Mouse (Mus musculus) kidney, postnatal 14 days (tissue): ENCODE measurements around the gene Tpsb2.
A peak's percentile ranks its signal among the peaks of the same experiment; 100 is the strongest.

Experiments used
- DNase-seq: peaks from one replicate; pipeline ENCODE4 v3.0.0; 2022; ENCODE audit warnings: mixed read lengths

Gene Tpsb2

DNA sequence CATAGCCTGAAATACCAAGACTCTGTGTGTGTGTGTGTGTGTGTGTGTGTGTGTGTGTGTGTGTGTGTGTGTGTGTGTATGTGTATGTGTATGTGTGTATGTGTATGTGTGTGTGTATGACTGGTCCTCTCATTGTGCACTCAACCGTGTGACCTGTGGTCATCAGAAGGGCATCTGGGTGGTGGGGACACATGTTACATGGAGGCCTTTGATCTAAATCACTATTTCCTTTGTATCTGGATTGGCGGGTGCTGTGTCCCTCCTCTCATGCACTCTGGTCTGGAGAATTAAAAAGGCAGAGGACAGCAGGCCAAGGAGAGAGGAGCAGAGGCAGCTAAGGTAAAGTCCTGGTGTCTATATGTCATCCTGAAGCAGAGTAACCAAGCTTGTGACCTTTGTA, at the start of gene Tpsb2:
Gene Tpsb2 (plus strand): TSS at position 301 of the 400 bp plus-strand sequence.
- DNase-seq = no peak

DNA sequence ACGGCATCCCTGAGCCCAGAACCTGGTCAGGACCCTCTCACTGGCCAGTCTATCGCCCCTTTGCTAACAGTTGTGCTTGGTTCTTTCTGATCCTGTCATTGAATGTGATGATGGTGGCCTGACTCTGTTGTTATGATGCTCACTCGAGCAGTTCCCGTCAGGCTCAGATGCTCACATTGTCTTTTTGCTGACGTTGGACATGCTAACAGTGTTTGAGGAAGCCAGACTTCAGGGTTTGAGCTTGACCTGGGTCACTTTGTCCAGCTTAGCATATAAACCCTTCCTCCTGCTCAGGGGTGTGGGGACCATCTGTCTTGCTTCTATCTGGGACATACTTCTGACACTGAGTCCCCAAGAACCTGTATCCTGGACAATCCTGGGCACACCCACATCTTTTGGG, 47.8 kb upstream of the Tpsb2 start, which contains the start of gene Prss29:
Gene Prss29 (plus strand): TSS at position 301 of the 400 bp plus-strand sequence.
- DNase-seq = no peak

DNA sequence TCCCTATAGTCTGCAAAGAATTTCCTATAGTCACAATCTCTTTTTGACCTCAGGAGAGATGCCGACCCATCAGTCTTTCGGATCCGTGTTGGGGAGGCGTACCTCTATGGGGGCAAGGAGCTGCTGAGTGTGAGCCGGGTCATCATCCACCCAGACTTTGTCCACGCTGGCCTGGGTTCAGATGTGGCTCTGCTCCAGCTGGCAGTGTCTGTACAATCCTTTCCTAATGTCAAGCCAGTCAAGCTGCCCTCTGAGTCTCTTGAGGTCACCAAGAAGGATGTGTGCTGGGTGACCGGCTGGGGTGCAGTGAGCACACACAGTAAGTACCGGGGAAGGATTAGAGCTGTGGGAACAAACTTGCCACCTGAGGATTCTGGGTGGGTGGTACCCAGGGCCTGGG, 45.3 kb upstream of the Tpsb2 start:
- no peak for DNase-seq

DNA sequence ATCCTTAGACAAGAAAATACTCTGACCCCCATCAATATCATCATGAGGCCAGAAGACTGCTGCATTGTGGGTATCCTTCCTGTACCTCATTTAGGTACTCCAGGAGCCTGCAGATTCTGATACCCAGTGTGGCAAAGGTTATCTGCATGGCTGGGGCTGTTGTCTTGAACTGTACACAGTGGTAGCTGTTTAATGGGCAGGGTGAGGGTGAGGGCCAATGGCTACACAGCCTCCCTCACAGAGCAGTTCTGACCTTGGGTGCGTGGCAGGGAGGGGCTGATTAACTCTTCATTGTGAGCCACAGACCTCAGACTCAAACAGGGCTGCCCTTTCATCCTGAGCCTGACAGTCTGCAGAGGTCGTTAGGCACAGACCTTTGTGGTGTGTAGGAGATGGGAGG, 43.2 kb upstream of the Tpsb2 start:
- DNase-seq = no peak

DNA sequence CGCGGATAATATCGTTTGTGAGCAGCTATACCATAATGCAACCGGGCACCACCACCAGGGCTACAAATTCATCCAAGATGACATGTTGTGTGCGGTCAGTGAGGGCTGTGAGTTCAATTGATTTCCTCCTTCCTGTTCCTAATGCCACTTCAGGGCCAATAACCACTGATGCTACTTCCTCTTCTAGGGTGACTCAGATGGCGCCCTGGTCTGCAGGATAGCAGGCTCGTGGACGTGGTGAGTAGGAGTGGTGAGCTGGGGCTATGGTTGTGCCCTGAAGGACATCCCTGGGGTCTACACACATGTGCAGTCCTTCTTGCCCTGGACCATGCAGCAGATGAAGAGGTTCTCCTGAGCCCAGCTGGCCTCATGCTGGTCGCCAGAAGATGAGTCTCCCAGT, 33.8 kb upstream of the Tpsb2 start:
- no peak for DNase-seq

DNA sequence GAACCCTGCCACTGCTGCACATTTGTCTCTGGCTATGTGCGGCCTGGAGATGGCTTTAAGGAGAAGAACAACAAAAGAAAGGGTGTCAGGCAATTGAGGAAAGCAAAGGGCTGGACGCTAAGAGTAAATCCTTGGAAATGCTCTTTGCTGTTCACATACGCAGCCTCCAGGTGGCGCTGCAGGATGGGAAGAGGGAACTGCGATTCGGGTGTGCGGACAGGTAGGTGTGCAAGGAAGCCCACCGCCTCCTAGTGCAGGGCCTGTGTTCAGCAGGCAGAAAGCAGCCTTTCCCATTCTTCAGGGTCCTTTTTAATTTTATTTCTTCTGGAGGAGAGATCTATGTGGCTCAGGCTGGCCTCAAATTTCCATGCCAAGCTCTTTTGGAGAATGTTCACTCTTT, 32.2 kb upstream of the Tpsb2 start:
- peak; percentile 44 for DNase-seq

DNA sequence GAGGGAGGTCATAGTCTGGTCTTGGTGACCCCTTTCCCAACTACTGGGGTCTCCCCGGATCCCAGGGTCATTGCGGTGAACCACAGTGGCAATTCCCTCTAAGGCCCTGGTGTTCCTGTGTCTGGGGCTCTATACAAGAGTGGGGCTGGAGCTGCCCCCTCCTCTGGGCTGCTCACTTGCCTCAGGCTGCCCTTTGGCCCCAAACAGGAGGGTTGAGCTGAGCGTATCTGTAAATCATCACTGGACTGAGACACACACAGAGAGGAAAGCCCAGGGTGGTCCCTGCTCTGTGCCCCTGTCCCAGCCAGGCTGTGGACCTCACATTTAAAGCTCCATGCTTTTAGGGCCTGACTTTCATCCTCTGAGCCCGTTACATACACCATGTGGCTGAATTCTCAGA, 27.9 kb upstream of the Tpsb2 start:
- DNase-seq = peak; percentile 29

DNA sequence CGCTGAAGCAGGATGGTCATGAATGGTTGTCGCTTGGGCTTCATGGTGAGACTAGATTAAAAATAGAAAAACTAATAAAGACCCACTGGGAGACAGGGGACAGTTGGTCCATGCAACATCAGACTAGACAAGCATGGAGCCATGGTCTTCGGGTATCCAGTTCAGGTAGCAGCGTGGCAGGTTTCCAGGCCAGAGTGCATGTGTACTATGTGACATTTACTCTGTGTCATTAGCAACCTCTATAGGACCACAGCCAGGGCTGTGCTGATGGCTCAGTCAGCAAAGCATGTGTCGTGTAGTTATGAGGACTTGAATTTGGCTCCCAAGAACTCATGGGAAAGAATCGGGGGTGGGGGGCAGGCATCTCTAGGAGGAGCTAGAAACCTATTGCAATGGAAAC, 26.1 kb upstream of the Tpsb2 start:
- no peak for DNase-seq

DNA sequence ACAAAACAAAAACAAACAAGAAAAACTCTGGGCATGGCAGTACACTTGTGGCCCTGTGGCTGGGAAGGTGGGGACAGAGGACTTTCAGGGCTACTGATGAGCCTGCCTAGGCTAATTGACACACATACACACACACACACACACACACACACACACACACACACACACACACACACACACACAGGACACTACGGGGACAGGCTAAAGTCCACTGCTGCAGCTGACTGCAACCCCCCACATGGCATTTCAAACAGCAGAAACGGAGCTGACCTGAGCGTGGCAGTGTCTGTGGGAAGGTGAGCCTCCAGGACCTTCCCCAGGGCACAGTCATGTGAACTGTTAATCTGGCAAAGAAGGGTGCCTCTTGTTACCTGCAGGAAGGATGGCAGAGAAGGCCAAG, 24.6 kb upstream of the Tpsb2 start:
- peak; percentile 37 for DNase-seq

DNA sequence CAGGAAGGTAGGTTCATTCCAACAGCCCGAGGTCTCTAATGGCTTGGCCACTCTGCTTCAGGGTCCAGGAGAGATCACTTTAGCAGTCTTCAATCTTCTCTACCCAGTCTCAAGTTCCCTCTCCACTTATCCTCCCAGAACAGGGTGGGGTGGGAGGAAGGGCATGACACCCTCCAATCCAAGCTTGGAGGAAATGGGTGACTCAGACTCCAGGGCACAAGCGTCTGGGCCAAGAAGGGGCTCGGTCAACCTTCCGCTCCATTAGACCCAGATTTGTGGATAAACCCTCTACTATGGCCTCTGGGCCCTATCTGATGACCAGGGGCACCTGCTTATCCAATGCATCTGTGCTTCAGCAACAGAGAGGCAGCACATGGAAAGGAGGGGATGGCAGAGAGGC, 20.6 kb upstream of the Tpsb2 start, which contains the start of gene Tpsab1:
Gene Tpsab1 (minus strand): TSS at position 101 of the 400 bp plus-strand sequence.
- no peak for DNase-seq

DNA sequence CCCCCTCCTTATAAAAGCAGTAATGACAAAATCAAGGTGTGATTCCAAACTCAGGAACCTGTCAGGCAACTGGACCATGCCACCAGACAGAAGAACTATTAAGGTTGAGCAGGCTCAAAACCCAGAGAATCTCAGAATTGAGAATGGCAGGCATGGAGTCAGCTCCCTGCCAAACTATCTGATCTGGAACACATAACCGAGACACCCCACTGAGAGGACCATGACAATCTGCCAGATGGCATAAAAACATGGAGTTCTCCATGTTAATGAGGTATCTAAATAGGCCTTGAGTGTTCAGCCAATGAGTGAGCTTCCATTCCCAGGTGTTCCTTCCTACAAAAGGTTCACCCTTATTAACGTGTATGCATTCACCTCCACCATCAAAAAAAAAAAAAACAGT, 4.8 kb upstream of the Tpsb2 start:
- no peak for DNase-seq

DNA sequence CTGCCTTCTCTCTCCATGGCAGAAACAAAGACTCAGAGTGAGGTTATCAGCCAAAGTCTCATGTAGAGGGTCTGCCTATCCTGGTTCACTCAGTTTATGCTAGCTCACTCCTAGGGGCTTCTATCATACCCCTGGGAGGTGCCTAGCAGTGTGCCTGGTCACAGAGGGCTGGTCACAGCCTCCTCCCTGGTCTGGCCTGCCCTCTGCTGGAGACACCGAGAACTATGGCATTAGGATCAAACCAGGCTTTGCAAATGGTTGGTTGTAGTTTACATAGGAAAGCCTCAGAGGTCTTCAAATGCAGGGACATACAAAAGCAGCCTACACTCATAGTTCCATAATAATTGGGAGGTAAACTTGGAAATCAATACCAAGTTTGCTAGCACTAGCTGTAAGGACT, 2.4 kb upstream of the Tpsb2 start:
- DNase-seq = peak; percentile 28

DNA sequence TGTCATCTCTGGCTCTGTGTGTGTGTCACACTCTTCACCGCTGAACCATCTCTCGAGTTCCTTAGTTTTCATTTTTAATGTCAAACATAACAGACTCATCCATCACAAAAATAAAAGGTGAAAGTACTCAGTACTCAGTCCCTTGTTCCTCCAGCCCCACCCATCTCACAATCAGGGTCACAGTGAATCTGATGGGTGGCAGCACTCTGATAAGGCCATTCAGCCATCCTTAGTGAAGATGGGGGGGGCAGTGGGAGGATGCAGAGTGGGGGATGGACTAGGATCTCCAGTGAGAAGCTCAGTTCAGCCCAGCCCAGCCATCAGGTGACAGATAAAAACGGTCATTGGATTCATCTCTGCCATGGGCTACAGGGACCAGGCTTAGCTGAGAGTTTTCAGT, 2.9 kb downstream of the Tpsb2 start, which contains the start of gene Tpsg1:
Gene Tpsg1 (plus strand): TSS at position 301 of the 400 bp plus-strand sequence.
- no peak for DNase-seq

DNA sequence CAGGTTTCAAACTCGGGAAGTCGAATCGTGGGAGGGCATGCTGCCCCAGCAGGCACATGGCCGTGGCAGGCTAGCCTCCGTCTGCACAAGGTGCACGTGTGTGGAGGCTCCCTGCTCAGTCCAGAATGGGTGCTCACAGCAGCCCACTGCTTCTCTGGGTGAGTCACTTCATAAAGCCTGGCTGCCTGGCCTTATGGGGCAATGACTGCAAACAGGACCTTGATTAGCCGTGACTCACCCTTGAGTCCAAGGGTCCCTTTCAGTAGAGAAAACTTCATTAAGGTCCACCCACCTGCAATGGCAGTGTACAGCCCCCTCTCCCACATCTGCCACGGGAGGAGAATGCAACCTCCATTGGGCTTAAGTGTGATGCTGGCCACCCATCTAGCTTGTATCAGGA, 6.4 kb downstream of the Tpsb2 start:
- DNase-seq = no peak

DNA sequence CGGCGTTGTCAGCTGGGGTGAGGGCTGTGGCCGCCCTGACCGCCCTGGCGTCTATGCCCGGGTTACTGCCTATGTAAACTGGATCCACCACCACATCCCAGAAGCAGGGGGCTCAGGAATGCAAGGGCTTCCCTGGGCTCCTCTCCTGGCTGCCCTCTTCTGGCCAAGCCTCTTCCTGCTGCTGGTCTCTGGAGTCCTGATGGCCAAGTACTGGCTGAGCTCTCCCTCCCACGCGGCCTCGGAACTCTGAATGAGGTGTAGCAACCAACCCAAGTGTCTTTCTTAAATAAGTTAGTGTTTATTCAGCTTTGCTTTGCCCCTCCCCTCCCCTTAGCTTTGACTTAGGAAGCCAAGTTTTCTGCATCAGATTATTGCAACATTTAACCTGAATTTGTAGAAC, 7.9 kb downstream of the Tpsb2 start:
- DNase-seq = peak; percentile 13

DNA sequence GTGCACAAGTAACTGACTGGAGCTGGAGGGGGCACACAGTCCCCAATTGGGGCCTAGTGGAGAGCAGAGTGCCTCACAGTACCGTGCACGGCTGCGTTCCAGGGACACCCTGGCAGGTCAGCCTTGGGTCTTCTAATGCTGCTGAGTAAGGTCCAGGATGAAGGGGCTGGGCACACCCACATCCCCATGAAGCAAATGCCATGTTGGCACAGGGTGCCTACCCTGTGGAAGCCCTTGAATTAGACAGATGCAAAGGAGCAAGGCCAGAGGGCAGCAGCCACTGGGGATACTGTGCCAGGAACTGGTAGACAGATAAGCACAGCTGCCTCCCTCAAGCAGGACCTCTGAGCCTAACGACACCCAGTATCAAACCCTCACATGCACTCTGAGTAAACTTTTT, 28.4 kb downstream of the Tpsb2 start:
- no peak for DNase-seq

DNA sequence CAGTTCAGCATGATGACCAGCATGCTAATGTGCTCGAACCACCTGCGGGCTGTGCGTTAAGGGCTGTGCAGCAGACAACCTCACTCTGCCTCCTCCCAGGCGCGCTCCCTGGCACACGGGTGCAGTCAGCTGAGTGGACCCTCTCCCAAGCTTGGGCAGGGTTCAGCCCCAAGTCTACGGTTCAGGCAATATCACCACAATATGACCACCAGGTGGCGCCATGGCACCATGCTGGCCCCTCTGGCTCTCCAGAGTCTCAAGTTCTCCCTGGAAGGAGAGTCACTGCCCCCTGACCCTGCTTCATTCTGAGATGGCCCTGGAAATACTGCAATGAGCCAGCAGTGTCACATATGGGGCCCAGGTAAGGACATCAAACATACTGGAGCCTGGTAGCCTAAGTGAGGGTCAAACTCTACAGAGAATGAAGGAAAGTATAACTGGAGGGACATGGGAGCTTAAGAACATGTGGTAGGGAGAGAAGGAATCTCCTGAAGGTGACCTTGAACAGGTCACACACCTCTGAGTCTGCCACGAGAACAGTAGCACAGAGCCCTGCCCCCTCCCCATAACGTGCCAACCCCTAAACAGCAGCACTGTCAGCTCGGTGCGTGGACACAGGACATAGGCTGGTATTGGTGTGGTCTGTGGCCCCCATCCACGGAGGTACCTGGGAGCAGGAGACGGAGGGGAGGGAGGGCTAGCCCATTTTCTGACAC, 31.9 kb downstream of the Tpsb2 start:
- peak; percentile 83 for DNase-seq

DNA sequence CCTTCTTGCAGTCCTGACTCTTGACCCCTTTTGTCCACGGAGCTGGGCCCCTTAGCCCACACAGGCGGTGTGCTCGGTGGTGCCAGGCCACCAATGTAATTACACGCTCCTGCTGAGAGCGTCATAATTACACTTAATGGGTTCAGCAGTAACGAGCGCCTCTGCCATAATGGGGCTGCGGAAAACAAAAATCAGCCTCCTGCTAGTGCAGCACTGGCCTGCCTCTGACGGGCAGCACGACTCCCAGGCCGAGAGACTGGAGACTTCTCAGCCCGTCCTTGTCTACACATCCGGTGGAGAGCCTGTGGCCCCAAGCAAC, 32.4 kb downstream of the Tpsb2 start:
- DNase-seq = no peak

DNA sequence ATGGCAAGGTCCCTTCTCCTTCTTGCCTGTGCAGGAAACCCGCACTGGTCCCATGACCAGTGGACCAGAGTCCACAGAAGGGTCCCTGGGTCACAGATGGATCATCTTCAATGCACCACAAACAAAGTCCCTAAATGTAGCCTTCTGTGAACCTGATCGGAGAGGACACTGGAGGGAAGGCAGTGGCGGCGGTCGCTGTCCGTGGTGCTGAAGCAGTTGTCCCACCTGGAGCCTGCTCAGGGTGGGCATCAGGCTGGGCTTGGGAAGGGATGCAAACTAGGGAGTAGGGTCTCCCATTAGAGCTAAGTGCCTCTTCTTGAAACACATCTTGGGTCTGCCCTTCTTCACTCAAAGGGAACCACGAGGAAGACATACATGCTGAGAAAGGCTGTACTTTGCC, 34.3 kb downstream of the Tpsb2 start:
- peak; percentile 56 for DNase-seq

DNA sequence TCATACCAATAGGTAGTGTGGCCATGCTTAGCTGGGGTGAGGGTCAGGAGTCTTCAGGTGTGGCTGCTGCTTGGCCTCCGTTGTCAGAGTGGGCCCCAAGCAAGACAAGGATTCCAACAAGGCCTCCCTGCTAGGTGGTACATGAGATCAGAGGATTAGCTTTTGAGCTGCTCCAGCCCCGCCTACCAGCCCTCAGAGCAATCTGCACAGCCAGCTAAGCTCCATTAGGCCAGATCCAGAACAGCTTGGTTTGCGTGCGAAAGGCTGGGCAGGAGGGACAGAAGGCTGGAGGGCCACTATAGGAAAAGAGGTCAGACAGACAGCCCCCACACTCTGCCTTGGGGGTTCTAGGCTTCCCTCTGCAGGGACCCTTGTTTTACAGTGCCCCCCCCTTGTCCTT, 35.4 kb downstream of the Tpsb2 start:
- DNase-seq = no peak

DNA sequence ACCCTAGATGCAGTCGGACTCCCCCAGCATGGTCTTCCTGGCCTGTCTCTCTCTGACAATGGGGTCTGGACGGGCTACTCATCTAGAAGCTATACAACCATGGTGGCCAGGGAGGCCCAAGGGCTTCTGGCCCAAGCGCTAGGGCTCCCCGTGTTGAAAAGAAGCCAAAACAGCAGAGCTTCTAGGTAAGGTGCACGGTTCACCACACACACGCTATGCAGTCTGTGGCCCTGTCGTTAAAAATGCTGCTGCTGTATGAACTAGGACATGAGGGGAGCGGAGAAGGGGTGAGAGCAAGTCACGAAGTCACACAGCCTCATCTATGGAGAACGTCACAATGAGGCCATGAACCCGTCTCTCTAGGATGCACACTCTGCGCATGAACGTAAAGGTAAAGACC, 36.1 kb downstream of the Tpsb2 start:
- DNase-seq = peak; percentile 51

DNA sequence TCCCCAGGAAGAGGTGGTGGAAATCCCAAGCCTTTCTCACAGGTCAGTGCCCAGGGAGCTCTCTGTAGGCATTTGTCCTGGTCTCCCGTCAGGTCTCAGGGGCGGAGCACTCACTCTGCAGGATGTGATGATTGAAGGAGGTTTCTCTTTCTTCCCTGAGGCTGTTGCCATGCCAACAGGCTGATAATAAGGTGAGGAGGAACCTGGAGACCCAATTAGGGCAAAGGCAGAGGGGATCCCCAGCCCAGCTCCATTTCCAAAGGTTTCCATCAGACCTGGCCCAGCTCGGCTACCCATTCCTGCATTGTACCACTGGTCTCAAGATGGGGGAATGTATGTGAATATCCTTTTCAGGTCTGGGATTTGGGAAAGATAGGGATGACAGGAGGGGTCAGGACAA, 38.1 kb downstream of the Tpsb2 start:
- DNase-seq = no peak

DNA sequence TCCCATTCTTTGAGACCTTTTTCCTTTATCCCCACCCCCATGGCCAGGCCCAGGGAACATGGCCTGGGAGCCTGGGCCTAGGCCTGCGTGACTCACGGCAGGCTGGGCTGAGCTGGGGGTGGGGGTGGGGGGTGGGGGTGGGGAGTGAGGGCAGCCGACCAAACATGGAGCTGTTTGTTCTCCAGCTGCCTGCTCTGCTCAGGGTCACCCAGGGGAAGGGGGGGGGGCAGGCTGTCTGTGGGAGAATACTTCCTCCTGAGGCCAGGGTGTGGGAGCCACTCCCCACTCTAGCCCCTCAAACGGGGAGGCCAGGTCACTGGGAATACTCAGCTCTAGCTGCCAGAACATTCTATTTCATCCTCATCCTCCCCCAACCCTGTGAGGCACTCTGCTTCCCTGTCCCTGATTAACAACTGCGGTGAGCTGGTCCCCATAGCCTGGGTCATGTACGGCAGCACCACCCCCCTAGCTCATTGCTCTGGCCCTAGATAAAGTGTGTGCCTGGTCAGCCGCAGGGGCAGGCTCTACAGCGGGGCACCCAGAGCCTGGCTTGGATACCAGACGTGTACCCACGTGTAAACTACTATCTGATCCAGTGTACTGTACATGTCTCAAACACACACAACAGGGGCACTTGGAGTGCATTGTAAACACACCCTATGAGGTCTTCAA, 39.3 kb downstream of the Tpsb2 start:
- DNase-seq = no peak

DNA sequence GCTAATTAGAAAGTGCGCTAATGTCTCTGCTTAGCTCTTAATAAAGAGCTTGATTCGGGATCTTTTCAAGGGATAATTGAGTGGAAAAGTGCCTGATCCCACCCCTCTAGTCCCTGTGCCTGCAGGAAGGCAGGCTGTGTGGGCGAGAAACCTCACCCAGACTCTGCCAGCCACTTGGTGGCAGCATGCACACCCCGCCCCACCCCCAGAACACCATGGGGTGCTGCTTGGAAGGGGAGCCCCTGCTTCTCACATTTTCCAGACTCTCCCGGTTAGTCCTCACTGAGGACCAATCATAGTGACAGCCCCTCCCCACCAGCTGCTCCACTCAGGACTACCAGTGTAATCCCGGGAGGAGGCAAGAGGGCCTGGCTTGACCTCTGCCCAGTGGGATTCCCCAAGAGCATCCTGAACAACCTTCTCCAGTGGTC, 39.9 kb downstream of the Tpsb2 start:
- DNase-seq = no peak

DNA sequence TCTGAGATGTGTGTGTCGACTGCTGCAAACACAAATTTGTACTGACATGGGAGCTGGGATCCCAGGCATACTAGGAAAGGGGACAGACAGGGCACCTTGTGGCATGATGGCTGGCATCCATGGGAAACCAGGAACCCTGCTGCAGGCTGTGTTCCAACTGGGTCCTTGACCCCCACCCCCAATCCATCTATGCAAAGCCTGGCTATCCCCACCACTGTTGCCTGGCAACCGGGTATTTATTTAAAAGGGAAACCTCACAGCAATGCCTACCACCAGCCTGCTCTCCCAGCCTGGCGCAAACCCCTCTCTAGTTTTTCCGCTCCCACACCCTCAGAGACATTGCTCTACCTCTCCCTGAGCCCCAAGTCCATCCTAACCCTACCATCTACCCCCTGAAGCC, 41.2 kb downstream of the Tpsb2 start:
- no peak for DNase-seq
